Mouse (Mus musculus): Measurements from ENCODE around the gene Timd4.
A peak's percentile ranks its signal among the peaks of the same experiment; 100 is the strongest.

The Timd4 gene

DNA sequence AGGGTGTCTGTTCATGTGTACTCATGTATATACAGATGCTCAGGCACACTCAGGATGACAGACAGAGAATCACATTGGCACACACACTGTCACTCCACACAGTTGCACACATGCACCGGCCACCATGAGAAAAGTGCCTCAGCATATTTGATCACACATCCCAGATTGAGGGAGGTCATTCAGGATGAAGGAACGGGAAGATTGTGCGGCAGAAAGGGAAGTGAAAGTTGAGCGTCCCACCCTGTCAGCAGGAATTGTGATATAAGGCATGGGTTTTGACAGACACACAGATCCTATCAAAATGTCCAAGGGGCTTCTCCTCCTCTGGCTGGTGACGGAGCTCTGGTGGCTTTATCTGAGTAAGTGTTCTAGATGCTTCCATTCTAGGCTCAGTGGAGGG lies at the start of gene Timd4:
Timd4 (plus strand) TSS at position 290 of the 400 bp plus-strand sequence.
- DNase-seq (ENCODE audit: low read depth, low spot score): no peak

DNA sequence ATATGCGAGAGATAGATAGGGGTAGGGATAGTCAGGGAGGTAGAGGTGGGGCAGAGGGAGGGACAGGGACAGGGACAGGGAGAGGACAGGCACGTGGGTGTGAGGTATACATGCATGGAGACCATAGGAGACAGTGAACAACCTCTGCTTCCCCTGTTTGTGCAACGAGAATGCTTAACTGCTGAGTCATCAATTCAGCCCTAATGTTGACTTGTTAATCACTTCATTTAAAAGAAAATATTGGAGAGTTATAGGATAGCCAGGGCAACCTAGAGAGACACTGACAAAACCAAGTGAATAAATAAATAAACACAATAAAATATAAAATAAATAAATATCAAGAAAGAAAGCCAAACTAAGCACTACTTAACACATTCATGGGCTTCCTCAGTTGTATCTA lies 33.7 kb upstream of the Timd4 start:
- DNase-seq (ENCODE audit: low read depth, low spot score): no peak

DNA sequence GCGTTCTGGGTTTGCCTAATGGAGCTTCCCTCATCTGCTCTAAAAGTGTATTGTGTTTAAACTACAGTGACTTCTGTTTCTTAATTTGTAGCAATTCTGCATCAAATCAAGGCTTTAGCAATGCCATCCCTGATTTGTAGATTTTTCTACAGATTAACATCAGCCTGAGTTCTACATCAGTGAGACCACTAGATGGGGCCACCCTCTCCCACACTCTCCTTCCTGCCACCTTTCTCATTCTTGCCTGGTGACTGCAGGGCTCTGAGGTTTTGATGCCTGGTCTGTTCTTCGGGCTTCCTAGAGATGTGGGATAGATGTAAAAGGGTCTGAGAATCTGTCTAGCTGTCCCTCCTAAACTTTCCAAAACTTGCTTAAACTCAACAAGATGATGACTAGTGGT lies 30.8 kb upstream of the Timd4 start:
- peak; percentile 12 for DNase-seq (ENCODE audit: low read depth, low spot score)

DNA sequence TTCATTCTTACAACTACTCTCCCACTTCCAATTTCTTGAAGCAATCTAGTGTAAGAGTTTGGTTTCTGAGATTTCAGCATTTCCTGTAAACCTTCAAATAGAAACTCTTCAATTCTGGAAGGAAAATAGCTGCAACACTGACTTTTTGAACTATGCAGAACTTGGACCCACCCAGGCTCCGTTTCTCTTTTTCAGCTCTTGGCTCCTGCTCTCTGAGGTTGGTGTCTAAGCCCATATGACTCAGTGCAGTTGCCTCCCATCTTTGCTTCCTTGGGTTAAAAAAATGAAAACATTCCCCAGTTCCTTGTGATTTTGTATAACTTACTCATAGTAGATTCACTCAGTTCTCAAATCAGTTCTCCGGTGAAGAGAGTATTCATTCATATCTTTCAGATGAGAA lies 6.2 kb upstream of the Timd4 start:
- no peak for DNase-seq (ENCODE audit: low read depth, low spot score)

DNA sequence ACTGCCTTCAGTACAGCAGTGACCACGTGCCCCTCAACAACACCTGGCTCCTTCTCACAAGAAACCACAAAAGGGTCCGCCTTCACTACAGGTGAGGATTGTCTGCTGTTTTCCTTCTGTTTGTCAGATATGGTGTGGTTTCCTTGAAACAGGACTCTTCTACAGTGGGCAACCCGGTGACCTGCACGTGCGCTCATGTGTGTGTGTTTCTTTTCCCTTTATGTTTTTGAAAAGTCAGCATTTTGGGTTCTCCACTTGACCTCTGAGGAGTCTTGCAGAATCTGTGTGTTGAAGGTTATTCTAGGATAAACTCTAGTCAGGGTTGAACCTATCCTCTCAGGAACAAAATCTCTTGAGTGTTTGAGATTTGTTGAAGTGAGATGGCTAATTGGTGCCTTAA lies 7.1 kb downstream of the Timd4 start:
- DNase-seq (ENCODE audit: low read depth, low spot score): no peak

DNA sequence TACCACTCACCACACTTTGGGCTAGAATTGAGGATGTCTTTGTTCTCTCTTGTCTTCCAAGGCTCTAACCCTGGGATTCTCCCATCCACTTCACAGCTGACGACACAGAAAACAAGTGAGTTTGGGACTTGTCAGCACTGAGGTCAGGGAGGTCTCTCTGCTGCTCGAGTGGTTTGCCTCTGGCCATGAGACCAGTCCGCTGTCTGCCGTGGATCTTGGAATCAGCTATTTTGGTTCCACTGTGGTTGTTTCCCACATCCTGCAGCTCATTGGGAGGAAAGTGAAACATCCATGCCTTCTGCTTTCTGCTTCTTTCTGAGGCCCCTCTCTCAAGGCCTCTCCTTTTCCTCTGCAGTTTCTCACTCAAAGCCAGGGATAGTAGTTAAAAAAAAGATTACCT lies 9.3 kb downstream of the Timd4 start:
- no peak for DNase-seq (ENCODE audit: low read depth, low spot score)

DNA sequence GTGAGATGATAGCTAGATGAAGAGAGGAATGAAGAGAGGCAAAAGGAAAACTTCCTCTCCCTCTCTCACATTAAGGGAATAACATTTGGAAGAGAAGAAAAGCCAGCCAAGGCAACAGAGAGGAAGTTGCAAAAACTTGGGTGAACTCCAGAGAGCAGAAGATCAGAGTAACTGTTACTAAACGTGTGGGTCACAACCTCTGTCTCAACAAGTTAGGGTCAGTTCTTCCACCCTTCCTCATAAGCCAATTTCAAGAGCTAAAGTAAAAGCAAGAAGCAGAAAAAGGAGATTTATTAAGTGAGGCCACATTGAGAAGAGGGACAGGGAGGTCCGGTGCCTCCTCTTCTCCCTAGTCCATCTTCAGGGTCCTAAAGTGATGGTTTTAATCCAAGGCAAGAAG lies 19.7 kb downstream of the Timd4 start:
- DNase-seq (ENCODE audit: low read depth, low spot score): no peak

DNA sequence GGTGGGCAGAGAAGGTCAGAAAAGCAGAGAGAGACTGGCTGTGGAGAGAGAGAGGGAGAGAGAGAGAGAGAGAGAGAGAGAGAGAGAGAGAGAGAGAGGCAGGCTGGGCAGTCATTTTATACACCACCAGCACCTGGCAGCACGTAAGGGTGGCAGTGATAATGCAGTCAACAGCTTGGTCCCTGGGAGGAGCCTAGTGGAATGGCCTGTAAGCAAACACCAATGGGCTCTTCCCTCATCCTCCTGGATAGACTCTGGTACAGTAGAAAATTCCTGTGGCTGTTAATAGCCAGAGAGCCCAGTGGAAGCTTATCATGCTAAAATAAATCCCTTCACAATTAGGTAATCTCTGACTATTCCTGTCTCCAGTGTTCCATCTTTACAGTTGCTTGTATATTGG lies 24.5 kb downstream of the Timd4 start:
- DNase-seq (ENCODE audit: low read depth, low spot score): no peak

DNA sequence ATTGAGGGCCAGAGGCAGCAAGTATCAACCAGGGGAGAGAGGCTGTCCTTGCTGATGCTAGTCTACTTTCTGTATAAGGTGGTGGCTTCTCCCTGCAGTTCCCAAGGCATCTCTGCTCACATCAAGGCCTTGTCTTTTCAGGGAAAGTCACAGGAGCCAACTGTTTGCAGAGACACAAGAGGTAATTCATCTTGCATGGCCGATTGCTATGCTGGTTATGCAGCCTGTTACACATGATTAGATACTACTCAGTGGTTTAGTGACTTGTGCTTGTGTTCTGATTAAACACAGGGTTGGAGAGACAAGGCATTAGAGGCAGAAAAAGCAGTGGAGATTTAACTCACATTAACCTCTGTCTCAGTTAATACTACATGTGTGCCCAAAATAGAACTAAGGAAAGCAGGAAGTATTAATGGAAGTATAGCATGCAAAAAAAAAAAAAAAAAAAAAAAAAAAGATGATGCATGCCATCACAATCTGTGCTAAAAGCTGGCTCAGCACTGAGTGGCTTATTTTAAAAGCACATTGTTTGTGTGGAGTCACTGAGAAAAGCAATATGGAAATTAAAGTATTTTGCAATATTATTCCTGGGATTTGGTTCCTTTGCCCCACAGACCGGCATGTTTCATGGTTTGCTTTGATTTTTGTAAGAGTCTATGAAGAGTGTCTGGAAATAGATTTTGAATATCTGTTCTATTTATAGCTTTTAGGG lies 31.6 kb downstream of the Timd4 start:
- no peak for DNase-seq (ENCODE audit: low read depth, low spot score)

DNA sequence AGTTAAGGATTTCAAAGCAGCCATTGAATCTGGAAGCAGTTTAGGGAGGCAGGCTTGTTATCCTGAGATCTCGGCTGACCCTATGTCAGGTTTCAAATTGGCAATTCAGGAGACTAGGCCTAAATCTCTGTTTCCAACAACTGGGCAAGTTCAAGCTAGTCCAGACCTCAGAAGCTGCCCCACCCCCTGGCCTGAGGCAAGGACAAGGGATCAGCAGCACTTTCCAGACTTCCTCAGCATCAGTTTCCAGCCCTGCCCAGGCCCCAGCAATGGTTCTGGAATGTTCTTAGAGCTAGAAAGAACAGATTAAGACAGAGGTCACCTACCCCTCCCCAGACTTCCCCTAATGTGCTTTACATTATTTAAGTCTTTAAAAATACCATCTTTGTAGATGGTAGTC lies 36.1 kb downstream of the Timd4 start:
- DNase-seq (ENCODE audit: low read depth, low spot score): peak; percentile 43

DNA sequence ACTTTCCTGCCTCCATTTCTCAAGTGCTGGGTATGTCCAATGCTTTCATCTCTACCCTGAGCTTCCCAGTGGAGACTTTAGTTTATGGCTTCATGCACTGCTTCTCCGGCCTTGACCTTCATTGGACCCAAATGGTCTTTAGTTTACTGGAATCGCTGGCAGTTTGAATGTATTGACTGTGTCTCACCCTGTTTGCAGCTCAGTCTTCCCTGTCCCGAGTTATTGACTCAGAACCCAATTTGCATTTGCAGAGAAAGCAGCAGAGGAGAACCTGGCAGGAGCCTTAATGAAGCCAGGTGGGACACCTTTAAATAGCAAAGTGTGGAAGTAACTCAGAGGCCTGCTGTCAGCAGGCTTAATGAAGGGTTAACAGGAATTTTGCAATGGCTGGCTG lies 37.2 kb downstream of the Timd4 start:
- no peak for DNase-seq (ENCODE audit: low read depth, low spot score)

DNA sequence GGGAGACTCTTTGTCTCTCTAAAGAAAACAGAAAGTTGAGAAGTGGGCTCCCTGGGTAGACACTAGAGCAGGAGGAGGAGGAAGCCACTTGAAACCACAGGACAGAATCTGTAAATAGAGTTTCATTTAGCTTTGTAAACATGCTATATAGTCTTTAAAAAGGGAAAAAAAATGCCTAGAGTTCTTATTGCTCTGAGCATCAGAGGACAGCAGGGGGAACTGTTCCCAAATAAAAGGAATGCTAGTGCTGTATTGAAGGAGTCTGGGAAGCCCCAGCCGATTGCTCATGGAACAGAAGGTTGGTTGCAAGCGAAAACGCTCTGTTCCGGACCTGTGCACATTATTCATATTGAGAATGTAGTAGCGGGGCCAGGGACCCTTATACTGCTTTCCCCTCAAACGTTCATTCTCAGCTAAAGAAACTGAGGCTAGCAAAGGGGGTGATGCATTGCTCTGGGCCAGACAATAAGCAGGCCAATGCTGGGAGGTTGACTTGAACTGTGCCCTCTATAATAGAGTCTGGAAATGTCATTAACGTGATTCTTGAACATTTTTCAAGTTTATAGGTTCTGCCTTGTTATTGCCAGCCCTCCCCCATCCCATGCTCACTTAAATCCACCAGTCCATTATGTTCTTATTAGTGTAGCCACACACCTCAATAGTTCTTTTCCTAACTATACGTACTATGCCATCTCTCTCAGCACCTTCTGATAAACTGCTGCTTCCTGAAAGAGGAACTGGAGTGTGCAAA lies 37.8 kb downstream of the Timd4 start:
- no peak for DNase-seq (ENCODE audit: low read depth, low spot score)

DNA sequence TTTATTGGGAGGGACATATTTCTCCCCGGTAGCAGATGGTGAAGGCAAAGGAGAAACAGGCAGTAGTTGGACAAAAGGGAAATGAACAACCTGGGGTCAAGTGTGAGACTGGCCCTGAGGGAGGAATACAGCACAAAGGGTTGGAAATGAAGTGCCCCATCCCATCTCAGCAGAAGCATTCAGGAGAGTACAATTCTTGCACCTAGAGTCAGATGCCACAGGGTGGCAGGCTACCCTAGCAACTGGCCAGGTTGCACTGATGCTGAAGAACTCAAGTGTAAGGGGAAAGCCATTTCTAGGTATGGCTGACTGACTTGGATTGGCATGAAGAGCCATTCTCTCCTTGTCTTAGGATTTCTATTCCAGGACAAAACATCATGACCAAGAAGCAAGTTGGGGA lies 54.2 kb downstream of the Timd4 start:
- DNase-seq (ENCODE audit: low read depth, low spot score): peak; percentile 19

DNA sequence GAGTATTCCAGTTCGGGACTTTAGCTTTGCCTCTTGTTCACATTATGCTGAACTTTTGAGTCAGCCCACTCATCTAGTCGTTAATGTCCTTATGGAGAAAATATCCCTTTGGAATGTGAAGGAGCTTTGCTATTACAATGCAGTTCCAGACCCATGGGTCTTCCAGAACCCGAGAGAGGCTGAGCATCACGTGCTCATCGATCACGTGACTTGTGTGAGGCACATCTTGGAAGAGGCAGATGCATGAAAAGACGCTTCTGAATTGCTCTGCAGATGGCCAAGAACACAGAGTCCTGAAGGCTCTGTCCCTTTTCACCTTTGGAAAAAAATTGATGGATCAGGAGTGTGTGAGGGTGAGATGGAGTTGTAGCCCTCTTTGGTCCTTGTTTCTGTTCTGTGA lies 58.0 kb downstream of the Timd4 start:
- DNase-seq (ENCODE audit: low read depth, low spot score): peak; percentile 5

DNA sequence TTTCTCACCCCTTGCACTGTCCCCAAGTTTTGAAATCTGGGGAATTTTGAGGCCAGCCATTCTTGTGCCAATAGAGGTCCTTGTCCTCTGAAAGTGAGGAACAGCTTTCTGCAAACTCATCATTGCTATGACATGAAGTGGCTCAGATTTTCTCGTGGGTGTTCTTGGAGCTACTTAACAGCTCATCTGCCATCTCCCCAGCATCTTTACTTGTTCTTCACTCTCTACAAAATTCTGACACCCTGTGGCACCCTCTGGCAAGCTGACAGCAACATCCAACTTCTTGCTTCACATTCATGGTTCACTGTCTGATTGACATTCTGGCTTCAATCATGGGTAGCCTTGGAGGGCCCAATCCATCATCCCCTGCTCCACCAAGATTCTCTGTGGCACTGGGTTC lies 65.2 kb downstream of the Timd4 start:
- DNase-seq (ENCODE audit: low read depth, low spot score): no peak

DNA sequence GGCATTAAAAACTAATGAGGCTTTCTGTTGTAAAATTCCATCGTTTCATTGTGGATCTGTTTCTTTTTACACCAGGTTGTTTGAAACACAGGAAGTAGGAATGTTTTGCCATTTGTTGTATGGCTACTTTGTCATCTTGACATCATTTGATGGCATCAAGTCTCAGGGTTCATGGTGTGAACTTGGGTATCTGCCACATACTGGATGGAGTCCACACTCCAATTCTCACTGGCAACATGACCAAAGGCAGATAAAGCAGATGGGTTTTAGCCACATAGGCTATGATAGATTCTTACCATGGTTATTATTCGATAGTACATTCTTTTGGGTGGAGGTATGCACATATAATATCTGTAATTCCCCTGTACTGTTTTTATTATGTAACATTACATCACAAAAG lies 71.9 kb downstream of the Timd4 start:
- no peak for DNase-seq (ENCODE audit: low read depth, low spot score)

DNA sequence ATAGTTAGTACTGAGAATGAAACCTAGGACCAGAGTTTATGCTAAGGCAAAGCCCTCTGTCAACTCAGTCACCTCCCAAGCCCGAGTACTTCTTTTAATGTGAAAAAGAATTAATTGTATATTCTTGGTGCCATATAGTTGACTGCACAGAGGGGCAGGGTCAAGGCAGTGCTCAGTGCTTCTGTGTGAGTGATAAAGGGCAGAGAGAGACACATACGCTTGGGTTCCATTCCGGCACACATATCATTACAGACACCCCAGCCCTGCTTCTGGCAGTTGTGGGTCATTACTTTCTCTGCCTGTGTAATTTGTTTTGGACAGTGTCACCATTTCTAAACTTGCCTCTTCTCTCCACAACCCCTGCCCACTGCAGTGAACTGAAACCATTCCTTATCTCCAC lies 78.5 kb downstream of the Timd4 start:
- no peak for DNase-seq (ENCODE audit: low read depth, low spot score)

Data from ES-CJ7 (cell line).